Mouse (Mus musculus): ENCODE data around the gene Stk11ip.

The Stk11ip gene

DNA sequence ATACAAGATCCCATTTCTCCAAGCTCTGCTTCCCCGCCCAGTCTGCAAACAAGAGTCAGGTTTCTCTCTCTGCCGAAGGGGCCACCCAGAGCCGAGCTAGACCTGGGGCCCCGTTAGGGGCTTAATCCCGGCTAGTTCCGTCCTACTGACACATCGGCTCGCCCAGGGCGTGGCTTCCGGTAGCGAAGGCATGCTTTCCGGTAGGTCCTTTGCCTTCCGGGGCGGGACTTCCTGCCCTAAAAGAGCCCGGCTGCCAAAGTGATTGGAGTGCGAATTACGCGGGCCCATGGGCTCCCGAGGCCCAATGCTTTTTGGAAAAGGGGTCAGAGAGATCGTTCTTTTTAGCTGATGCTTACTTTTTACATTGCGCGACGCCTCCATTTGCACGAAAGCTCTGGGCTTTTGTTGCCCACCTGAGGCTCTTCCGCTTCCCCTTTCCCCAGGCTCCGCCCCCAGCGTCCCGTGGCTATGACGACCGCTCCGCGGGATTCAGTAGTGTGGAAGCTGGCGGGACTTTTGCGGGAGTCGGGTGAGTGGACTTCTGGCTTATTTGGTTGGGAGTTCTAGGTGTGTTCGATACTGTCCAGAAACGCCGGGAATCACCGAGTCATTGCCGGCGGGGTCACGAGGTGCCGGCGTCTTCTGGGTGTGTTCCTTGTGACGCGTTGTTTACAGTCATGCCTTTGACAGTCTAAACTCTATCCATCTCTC is at the start of gene Stk11ip:
TSS of gene Stk11ip (plus strand) at position 209 of the 711 bp plus-strand sequence.
- DNase-seq (ENCODE audit: low read depth), result peak; percentile 93

DNA sequence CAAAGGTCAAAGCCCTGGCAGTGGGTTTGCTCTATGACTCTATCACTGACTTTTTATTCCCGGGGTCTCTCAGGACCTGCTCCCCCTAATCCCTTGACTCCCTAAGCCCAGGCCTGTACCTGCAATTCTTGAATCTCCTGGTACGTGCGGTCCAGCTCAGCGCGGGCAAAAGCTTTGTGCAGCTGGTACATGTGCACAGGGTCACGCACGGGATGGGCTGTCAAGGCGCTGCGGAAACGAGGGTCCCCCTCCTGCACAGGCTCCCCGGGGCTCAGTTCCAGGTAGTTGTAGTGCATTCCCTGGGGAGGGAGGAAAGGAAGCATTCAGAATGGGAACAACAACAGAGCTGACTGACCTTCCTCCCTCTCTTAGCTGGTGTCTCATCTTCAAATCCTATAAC is 44.9 kb upstream of the Stk11ip start:
- no peak for DNase-seq (ENCODE audit: low read depth)

DNA sequence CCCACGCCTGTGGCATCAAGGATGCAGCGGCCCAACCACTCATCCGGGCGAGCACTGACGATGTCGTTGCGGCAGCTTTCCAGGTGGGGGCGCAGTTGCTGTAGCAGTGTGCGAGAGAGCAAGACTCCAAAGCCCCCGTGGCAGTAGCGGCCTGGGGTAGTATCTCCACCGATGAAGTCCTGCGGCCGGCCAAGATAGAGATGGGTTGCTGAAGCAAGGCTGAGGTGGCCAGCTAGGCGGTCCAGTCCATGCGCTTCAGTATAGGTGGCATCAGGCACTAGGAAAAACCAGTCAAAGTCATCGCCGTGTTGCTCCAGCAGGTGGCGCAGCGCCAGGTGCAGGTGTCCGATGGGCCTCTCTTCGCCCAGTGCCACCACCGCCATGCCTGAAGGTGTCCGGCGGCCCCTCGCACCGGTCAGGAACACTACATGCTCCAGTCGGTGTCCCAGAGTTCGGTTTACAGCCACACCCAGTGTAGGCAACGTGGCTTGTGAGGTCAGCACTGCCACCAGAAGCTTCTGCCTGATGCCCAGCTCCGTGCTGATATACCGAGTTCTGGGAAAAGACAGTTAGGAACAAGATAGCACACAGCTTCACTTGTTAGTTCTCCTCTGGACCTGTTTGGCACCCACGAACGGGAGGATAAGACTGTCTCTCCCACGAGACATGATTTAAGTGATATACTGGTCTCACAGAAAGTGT is 43.9 kb upstream of the Stk11ip start:
- peak; percentile 88 for DNase-seq (ENCODE audit: low read depth)

DNA sequence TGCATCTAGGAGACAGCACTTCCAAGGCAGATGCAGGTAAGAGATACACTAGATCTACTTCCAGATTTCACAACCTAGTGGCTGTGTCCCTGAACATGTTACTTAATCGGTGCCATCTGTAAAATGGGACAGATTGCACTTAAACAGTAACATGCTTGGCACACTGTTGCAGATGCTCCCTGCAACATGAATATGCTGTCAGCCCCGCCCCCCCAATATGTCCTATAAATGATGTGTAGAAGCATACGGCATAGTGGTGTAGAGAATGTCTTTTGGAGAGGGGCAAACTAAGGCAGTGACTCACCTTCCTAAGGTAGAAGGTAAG is 43.4 kb upstream of the Stk11ip start:
- peak; percentile 57 for DNase-seq (ENCODE audit: low read depth)

DNA sequence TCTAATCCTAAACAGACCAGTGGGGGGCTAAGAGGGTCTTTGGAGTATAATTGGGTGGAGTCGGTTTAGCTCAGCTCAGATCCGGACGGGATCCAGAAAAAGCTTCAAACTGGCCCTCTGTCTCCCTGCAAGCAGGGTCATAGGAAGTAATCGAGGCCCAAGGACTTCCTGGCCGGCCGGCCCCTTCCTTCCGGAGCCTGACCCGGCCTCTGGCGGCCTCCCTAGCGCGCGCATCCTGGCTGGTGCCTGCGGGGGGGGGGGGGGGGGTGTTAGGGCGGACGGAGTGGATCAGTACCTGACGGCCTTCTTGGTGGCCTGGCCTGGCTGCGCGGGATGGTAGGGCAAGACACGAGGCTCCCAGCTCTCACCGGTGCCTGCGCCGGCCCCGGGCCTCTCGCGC is 42.8 kb upstream of the Stk11ip start:
- DNase-seq (ENCODE audit: low read depth), result no peak

DNA sequence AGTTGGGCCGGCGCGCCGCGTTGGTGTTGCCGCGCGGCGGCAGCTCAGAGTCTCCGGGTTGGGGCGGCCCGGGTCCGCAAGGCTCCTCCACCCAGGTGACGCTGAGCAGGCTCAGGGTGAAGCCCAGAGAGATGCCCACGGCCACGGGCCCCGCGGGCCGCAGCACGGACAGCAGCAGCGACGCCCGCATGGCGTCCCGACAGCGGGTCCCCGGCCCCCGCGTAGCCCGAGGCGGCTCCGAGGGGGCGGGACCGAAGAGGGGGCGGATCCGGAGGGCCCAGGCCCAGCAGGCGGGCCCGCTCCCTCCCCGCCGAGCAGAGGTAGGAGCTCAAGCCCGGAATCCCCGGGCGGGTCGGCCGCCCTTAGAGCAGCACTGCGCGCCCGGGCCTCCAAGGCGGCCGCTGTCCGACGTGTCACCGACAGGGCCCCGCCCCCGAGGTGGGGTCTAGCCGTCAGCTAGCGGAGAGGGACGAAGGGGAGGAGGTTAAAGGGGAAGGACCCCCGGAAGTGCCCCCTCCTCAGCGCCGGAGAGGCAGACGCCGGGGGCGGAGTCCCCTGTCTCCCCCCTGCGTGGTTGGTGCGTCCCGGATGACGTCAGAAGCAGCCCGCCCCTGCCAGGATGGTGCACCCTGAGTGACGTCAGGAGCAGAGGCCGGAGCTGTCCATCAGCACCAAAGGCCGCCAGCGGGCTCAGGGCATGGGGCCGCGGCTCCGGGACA is 42.3 kb upstream of the Stk11ip start, which contains the start of the genes Chpf and Tmem198:
TSS of gene Chpf (minus strand) at position 392 of the 719 bp plus-strand sequence.
TSS of gene Tmem198 (plus strand) at position 617 of the 719 bp plus-strand sequence.
- peak; percentile 96 for DNase-seq (ENCODE audit: low read depth)

DNA sequence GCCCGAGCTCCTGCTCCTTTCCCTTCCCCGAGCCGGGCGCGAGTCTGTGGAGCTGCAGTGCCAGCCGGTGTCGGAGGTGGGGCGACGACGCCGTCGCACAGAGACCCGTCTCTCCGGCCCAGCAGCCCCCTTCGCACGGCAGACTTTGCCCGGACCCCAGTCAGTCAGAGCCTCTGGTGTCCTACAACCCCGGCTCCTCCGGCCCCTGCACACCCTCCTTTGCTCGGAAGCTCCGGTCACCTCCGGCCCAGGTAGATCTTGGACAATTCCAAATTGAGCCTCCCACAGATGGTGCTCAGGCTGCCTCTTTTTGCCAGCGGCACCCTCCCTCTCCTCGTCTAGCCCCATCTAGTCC is 41.7 kb upstream of the Stk11ip start:
- no peak for DNase-seq (ENCODE audit: low read depth)

DNA sequence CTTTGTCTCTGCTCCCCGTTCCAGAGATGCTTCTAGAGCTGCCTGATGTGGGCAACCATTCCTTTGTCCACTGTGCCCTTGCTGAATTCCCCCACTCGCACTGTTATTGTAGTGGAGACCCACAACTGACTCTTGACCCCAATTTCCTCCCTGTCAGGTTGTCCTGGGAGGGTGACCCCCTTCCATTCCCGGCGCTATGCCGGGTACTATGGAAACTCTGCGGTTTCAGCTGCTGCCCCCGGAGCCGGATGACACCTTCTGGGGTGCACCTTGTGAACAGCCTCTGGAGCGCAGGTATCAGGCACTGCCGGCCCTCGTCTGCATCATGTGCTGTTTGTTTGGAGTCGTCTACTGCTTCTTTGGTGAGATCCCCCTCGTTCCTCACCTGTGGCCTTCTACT is 41.3 kb upstream of the Stk11ip start:
- no peak for DNase-seq (ENCODE audit: low read depth)

DNA sequence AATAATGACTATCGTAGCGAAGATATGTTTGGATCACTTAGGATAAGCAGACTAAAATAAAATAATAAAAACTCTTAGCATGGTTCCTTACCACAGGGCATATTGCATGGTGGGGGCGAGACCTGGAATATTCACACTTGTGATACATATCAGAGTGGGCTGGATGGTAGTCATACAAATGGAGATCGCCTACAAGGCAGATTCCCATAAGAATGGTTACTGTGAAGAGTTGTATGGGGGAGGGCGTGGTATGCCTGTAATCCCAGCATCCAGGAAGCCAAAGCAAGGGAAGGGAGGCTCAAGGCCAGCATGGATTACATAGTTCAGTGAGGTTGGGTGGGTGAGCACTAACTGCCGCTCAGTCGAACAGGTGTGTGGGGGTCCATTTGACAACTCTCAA is 40.6 kb upstream of the Stk11ip start:
- DNase-seq (ENCODE audit: low read depth), result no peak

DNA sequence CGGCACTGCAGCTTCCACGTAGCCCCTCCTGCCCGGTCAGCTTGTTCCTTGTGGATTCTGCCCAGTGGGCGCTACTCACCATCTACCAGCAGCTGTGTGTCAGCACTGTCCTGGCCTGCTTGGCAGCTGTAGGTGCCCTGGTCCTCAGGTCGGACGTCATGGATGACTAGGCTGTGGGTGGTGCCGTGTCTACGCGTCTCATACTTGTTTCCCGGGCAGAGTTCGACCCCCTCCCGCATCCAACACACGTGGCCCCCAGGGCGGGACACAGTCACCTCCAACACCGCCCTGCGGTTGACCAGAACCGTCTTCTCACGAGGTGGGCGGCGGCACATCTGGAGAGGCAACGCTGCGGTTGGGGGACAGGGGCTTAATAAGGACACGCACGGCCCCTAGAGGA is 34.8 kb upstream of the Stk11ip start:
- DNase-seq (ENCODE audit: low read depth), result no peak

DNA sequence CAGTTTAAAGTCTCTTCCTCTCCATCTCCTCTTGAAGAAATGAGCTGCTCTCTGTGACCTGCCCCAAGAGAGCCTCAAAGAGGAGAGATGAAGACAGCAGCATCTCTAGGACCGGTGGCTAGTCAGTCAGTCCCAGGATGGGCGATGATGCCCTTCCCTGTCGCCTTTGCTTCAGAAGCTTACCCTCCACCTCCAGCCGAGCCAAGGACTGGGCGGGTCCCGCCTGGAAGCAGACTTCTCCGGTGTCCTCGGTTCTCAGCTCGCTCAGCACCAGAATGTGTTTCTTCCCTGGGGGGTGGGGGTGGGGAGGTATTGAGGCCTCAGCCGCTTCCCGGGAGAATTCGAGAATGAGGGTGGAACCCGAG is 34.3 kb upstream of the Stk11ip start:
- no peak for DNase-seq (ENCODE audit: low read depth)

DNA sequence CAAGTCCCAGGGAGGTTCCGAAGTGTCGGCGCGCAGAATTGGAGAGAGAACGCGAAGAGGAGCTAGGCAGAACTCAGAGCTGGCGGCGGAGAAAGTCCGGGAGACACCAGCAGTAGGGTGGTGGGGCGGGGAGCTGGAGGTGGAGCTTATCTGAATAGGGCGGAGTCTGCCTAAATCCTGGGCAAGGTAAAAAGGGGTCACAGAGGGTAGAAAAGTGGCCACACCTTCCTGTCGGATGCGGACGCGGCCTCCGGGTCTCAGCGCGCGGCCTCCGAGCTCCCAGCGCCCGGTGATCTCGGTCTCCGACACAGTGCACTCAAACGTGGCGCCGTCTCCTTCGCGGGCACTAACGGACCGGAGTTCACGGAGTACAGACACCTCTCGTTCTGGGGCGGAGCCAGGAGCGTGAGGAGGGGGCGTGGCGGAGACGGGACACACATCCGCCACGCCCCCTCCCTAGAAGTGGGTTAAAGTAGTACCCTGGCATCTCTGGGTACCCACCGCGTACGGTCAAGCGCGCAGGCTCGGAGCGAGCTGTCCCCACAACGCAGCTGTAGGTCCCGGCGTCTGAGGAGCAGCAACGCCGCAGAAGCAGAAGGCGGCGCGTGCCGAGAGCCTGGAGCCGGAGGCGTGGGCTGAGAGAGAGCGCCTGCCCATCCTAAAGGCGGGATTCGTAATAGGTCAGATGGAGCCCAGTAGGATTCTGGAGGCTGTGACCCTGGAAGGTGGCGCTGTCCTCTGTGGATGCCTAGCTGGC is 33.7 kb upstream of the Stk11ip start:
- DNase-seq (ENCODE audit: low read depth), result peak; percentile 79

DNA sequence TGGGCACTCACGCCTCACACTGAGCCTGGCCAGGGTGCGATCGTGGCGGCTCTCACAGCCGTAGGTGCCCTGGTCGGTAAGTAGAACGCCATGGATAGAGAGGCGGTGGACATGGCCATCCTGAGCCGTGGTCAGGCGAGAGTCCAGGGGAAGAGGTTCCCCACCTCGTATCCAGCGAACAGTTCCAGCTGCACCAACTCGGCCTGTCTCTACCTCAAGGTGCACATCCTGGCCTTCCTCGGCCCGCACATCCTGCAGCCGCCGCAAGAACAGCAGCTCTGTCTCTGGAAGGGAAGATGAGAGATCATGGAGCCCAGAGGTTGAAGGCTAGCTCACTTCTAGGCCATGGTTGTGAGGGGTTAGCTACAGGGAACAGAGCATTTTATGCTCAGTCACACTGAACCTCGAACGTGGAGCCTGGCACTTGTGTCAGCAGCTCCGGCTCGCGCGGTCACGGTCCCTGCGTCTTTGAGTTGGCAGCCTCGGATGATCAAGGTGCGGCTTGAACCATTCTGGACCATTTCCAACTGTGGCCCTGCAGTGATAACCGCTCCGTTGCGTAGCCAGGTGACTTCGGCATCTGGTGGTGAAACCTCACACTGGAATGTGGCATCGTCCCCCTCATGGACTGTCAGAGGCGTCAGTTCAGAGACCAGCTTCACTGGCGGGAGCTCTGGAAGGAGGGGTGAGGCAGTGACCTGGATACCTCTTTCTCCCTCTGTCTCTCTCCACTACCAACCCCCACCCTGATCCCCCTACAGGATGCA is 30.4 kb upstream of the Stk11ip start:
- no peak for DNase-seq (ENCODE audit: low read depth)

DNA sequence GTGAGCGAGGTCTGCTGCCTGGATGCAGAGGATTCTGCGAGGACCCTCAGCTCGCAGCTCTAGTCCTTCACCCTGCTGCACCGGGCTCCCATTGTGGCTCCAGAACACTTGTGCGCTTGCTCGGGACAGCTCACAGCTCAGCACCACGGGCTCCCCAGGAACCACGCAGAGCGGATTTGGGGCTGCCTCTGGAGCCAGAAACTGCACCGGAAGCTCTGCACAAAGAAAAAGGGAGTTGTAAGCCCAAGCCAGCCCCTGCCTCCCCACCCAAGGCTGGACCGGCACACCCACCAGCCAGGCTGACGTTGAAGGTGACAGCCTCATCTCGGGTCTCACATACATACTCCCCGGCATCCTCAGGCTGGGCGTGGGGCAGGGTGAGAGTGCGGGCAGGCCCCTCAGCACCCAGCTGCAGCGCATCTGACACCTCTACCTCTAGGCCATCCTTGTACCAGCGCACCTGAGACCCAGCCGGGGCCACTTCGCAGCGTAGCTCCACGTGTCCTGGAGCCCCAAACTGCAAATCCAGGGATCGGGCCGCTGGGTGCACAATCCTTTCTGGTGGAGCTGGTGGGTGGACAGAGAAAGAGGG is 28.7 kb upstream of the Stk11ip start:
- DNase-seq (ENCODE audit: low read depth), result no peak

DNA sequence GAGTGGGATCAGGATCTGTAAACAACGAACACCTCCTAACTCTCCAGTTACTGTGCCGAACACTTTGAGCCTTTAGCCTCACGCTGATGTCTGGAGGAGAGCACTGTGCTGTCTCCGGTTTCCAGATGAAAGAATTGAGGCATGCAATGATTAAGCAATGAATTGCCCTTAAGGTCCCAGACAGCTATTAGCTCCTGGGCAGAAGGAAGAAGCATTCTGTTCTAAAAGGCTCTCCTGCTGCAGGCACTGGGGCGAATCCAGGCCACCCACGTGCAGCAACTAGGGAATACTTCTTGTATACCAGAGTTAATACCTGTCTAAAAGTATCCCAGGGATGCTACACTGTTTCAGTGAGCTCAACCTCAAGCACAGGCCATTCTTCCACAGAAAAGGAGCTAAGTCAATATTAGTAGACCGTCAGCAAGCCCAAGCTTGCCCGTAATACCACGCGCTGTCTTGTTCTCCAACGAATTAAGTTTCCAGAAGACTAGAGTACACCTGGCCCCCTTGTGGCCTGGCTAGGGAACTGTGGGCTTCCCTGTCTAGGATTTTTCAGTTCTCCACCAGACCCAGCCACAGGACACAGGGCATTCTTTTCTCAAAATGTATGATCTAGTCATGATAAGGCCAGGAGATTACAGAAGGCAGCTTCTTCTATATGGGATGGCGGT is 26.3 kb upstream of the Stk11ip start:
- no peak for DNase-seq (ENCODE audit: low read depth)

DNA sequence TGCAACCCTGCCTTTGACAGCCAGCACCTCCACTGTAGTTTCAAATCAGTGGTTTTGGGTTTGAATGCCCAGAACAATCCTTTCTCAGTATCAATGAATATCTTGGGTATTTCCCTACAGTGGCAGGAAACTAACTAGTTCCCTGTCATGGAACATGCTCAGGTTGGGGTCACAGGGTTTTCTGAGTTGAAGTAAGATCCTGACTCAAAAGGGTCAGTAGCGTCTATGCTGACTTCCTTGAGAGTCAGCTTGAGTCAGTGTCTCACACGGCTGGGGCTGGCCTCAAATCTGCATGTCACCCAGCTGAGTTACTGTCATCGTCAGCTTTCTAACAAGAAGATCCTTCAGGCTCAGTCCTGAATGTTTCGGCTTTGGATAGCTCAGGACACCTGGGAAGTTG is 22.4 kb upstream of the Stk11ip start:
- DNase-seq (ENCODE audit: low read depth), result no peak

DNA sequence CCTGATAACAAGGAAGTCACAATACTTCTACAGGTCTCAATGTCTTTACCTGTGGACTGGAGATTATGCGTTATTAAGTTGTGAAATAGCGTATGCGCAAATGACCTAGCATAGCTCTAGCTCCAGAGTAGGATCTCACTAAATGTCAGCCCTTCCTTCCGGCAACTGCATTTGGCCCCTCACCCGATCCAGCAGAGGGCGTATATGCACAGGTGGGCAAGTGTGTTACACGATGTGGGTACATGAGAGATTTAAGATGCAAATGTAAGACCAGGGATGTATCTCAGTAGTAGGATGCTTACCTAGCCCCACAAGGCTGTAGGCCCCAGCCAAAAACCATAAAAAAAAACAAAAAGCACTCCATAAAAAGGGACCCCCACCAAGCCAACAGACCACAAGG is 21.9 kb upstream of the Stk11ip start:
- DNase-seq (ENCODE audit: low read depth), result no peak

DNA sequence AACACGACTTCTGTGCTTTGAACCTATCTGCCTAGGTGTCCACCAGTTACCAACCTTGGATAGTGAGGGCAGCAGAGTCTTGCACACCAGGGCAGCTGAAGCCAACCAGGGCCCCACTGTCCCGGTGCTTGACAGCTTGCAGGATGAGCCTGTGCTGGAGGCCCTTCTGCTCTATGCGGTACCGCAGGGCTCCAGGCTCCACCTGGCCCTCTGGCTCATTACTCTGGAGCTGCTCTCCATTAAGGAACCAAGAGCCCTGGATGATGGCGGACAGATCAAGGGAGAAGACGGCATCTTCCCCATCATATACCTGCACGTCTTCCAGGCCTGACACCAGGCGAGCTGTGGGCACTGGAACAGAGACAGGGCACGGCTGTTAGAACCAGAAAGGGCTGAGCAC is 19.4 kb upstream of the Stk11ip start:
- DNase-seq (ENCODE audit: low read depth), result no peak

DNA sequence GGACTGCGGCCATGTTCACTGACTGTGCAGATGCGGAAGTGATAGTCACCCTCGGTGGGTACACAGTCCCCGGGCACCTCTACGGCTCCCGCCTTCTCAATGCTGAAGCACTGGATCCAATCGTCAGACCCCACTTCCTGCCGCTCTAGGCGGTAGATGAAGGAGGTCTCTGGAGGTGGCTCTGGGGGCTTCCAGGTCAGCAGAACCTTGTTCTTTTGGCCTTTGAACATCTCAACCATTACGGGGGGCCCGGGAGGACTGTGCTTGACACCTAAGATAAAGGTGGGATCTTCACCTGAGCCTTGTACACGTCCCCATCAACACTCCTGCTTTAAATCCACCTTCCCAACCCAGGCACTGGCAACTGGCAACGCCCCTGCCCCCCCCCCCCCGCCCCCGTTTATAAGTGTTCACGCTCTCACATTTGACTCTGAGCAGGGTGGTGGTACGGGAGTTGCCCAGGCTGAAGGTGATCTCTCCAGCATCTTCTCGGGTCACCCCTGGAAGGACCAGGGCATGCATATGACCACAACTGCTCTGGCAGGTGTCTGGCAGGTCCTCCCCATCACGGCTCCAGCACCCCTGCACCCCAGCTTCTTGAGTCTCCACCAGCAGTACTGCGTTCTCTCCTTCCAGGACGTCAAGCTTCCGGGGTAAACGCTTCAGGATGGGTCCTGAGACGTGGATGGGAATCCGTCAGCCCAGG is 18.2 kb upstream of the Stk11ip start:
- no peak for DNase-seq (ENCODE audit: low read depth)

DNA sequence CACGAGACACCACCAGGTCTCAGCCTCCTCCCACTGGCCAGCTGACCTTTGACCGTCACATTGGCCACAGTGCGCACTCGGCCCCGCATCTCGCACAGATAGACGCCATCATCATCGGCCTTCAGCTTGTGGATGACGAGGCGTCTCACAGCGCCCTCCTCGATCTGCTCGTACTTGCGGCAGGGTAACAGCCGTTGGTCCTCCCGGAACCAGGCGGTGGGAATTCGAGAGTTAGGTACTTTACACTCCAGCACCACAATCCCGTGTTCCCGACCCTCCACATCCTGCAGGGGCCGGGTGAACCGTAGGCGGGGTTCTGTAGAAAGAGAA is 17.7 kb upstream of the Stk11ip start:
- DNase-seq (ENCODE audit: low read depth), result no peak

Data from naive thymus-derived CD4-positive, alpha-beta T cell, adult 2 months (primary cell).